Mouse (Mus musculus) liver, embryonic 16.5 days (tissue): Measurements from ENCODE around the gene Cga. TPM values are rescaled to one million over a fixed set of nuclear protein-coding genes. Genes with fewer than 3 reads are reported as not detected.

Experiments used
- ATAC-seq: fragments of 200-750 bp; cut with Nextera tagmentation; 2 replicates; pipeline ENCODE4 v1.8.0; 2017; ENCODE audit warnings: low read depth, mild to moderate bottlenecking, moderate number of reproducible peaks, moderate library complexity
- H3K27ac ChIP-seq: fragments of 300-500 bp; sonication (generic); 2 replicates; pipeline ENCODE4 v1.5.1; 2014; ENCODE audit warnings: mild to moderate bottlenecking, low read length
- H3K27me3 ChIP-seq: fragments of 300-500 bp; sonication (generic); 2 replicates; pipeline ENCODE4 v1.6.1; 2014; ENCODE audit warnings: low read depth, low read length, mixed read lengths; ENCODE audit not compliant: control insufficient read depth, insufficient read depth
- H3K36me3 ChIP-seq: fragments of 300-500 bp; sonication (generic); 2 replicates; pipeline ENCODE4 v1.6.1; 2014; ENCODE audit warnings: mild to moderate bottlenecking; ENCODE audit not compliant: control insufficient read depth, insufficient read depth
- H3K4me1 ChIP-seq: fragments of 300-500 bp; sonication (generic); 2 replicates; pipeline ENCODE4 v1.6.1; 2014; ENCODE audit warnings: low read depth, low read length, mixed read lengths; ENCODE audit not compliant: control insufficient read depth
- H3K4me2 ChIP-seq: fragments of 300-500 bp; sonication (generic); 2 replicates; pipeline ENCODE4 v1.6.1; 2014; ENCODE audit warnings: low read depth, low read length, mixed read lengths
- H3K4me3 ChIP-seq: fragments of 300-500 bp; sonication (generic); 2 replicates; pipeline ENCODE4 v1.5.1; 2014; ENCODE audit warnings: low read depth, mild to moderate bottlenecking, low read length
- H3K9ac ChIP-seq: fragments of 300-500 bp; sonication (generic); 2 replicates; pipeline ENCODE4 v1.6.1; 2014; ENCODE audit warnings: low read depth, low read length
- H3K9me3 ChIP-seq: fragments of 300-500 bp; sonication (generic); replicated peaks from 2 replicates; pipeline ENCODE4 v1.6.1; 2016; ENCODE audit warnings: low read length; ENCODE audit not compliant: control insufficient read depth
- WGBS: fragments of 180-500 bp; shearing (Covaris S2); extraction: QIAGEN DNeasy Blood & Tissue Kit; methylation state at CpG from one replicate; pipeline ENCODE4 v1.1.7; 2014; ENCODE audit not compliant: insufficient replicate concordance; 5-methylcytosine and 5-hydroxymethylcytosine counted together
- polyA plus RNA-seq: library from polyadenylated mRNA; unstranded; fragments of >200 nt; fragmentation: Nextera tagmentation; extraction: Ambion mirVana; gene quantifications from 2 replicates; pipeline ENCODE4 v1.2.1, GENCODE M21; 2015

Gene Cga
- polyA plus RNA-seq: 0.14 TPM in 1 of 2 replicates, not detected in the other

DNA sequence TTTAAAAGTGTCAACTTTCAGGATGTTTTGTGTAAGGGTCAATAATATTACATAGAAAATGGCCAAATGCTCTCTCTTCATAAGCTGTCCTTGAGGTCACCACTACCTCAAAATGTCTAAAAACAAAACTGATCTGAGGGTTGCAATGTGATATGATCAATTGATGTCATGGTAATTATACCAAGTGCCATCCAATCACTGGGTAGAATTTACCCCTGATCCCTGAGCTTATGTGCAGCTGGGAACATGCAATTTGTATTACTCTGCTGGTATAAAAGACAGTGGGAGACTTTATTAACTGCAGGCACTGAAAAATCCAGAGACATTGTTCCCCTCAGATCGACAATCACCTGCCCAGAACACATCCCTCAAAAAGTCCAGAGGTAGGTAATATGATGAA is at the start of gene Cga:
Gene Cga, plus strand, starts transcription at position 301 of the 400 bp plus-strand sequence.
- no peak within 1 kb of the TSS for H3K4me2 ChIP-seq
- no peak within 1 kb of the TSS for H3K27ac ChIP-seq
- 53% methylated on average over 1 of the region's 1 CpGs for WGBS
- no peak within 1 kb of the TSS for H3K9ac ChIP-seq
- H3K4me1 ChIP-seq: peaks cover 4% of the 10 kb centered on the region; the same call in 1 of the 2 replicates
- no peaks in the 10 kb centered on the region for H3K9me3 ChIP-seq
- H3K27me3 ChIP-seq: peaks cover 19% of the 10 kb centered on the region
- H3K36me3 ChIP-seq: no peaks in the 10 kb centered on the region
- ATAC-seq: no peak
- H3K4me3 ChIP-seq: no peak within 1 kb of the TSS

DNA sequence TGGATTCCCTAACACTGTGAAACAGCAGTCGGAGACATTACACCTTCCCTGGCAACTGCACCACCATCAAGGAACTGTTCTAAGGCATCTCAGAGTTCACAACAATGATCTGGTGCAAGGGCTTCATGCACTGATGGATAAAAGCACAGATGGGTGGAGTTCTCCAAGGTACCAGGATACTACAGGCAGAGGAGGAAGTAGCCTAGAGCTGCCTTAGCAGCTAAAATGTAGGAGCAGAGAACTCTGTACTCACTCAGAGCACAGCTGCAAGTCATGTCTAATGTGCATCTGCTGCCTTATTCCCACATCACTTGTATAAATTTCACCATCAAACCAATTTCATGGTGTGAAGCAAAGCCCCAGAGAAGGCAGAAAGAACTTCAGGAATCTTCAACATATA is 49.7 kb upstream of the Cga start:
- WGBS: 86% methylated on average over 1 of the region's 1 CpGs
- Histone ChIP-seq H3K27ac (no peak overlapping the region), H3K9ac (no peak overlapping the region), H3K36me3 (no peaks in the 10 kb centered on the region), H3K4me3 (no peak overlapping the region), H3K4me2 (no peak overlapping the region), H3K4me1 (peaks cover 5% of the 10 kb centered on the region), H3K27me3 (no peaks in the 10 kb centered on the region), H3K9me3 (no peaks in the 10 kb centered on the region)
- no peak for ATAC-seq

- H3K27me3 ChIP-seq: no peaks in the 10 kb centered on the region
- ATAC-seq: no peak
- H3K9ac ChIP-seq: no peak overlapping the region
- no peak overlapping the region for H3K4me2 ChIP-seq
- no peaks in the 10 kb centered on the region for H3K36me3 ChIP-seq
- no peak overlapping the region for H3K27ac ChIP-seq
- no peak overlapping the region for H3K4me3 ChIP-seq
- 65% methylated on average over 6 of the region's 6 CpGs for WGBS
- H3K4me1 ChIP-seq: peaks cover 5% of the 10 kb centered on the region
- H3K9me3 ChIP-seq: no peaks in the 10 kb centered on the region
Measured at GRCm38 (mm10) chr4:34847679-34848309, 45.8 kb upstream of the Cga start.

DNA sequence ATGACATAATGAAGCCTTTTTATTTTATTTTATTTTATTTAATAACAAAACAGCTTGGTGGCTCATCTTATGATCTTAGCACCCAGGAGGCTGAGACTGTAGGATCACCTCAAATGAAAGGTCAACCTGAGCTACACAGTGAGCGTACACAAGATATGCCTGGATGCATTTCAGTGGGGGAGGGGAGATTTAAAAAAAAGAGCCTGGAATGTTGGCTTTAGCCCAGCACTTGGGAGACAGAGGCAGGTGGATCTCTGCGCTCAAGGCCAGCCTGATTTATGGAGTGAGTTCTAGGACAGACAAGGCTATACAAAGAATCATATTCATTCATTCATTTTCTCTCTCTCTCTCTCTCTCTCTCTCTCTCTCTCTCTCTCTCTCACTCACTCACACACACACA is 43.4 kb upstream of the Cga start:
- no peak overlapping the region for H3K4me2 ChIP-seq
- H3K9ac ChIP-seq: no peak overlapping the region
- H3K27me3 ChIP-seq: no peaks in the 10 kb centered on the region
- WGBS: 79% methylated on average over 2 of the region's 2 CpGs
- ATAC-seq: no peak
- H3K27ac ChIP-seq: no peak overlapping the region
- no peak overlapping the region for H3K4me3 ChIP-seq
- no peaks in the 10 kb centered on the region for H3K4me1 ChIP-seq
- H3K9me3 ChIP-seq: no peaks in the 10 kb centered on the region
- H3K36me3 ChIP-seq: no peaks in the 10 kb centered on the region

GRCm38 (mm10) chr4:34852051-34852450 is 41.5 kb upstream of the Cga start:
- Histone ChIP-seq H3K27me3 (no peaks in the 10 kb centered on the region), H3K36me3 (no peaks in the 10 kb centered on the region), H3K4me1 (no peaks in the 10 kb centered on the region), H3K9me3 (no peaks in the 10 kb centered on the region), H3K4me2 (no peak overlapping the region), H3K27ac (no peak overlapping the region), H3K9ac (no peak overlapping the region), H3K4me3 (no peak overlapping the region)
- ATAC-seq: no peak
- 87% methylated on average over 7 of the region's 7 CpGs for WGBS

GRCm38 (mm10) chr4:34855966-34856365 is 37.6 kb upstream of the Cga start:
- H3K4me2 ChIP-seq: no peak overlapping the region
- no peak overlapping the region for H3K9ac ChIP-seq
- H3K27ac ChIP-seq: no peak overlapping the region
- WGBS: 63% methylated on average over 1 of the region's 1 CpGs
- H3K9me3 ChIP-seq: no peaks in the 10 kb centered on the region
- H3K27me3 ChIP-seq: no peaks in the 10 kb centered on the region
- no peak for ATAC-seq
- H3K36me3 ChIP-seq: no peaks in the 10 kb centered on the region
- H3K4me1 ChIP-seq: no peaks in the 10 kb centered on the region
- H3K4me3 ChIP-seq: no peak overlapping the region

GRCm38 (mm10) chr4:34858903-34859302 is 34.7 kb upstream of the Cga start:
- H3K36me3 ChIP-seq: no peaks in the 10 kb centered on the region
- H3K9me3 ChIP-seq: no peaks in the 10 kb centered on the region
- no peak overlapping the region for H3K4me2 ChIP-seq
- no peaks in the 10 kb centered on the region for H3K27me3 ChIP-seq
- ATAC-seq: no peak
- no peaks in the 10 kb centered on the region for H3K4me1 ChIP-seq
- no peak overlapping the region for H3K9ac ChIP-seq
- H3K27ac ChIP-seq: no peak overlapping the region
- 83% methylated on average over 3 of the region's 3 CpGs for WGBS
- no peak overlapping the region for H3K4me3 ChIP-seq

GRCm38 (mm10) chr4:34859416-34859815 is 34.2 kb upstream of the Cga start:
- no peak; the same call in 1 of the 2 replicates for ATAC-seq

DNA sequence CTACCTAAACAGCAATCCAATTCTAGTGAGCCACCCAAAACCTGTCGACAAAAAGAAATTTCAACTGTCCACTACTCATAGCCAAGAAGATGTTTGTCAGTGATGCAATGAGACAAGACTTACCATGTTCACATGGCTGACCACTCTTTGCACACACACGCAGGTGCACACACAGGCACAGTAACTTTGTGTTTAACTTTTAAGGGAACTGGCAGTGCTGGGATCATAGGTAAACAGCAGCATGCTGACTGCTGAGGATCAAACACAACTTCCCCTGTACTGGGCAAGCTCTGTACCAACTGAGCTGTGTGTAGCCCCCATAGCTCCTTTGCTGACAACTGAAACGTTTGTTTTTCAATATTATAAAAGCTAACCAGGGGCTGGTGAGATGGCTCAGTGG is 32.1 kb upstream of the Cga start:
- no peak overlapping the region for H3K4me3 ChIP-seq
- no peaks in the 10 kb centered on the region for H3K9me3 ChIP-seq
- peak; percentile 60 for ATAC-seq
- 53% methylated on average over 3 of the region's 3 CpGs for WGBS
- no peak overlapping the region for H3K9ac ChIP-seq
- peaks cover 2% of the 10 kb centered on the region for H3K4me1 ChIP-seq
- no peaks in the 10 kb centered on the region for H3K27me3 ChIP-seq
- no peak overlapping the region for H3K4me2 ChIP-seq
- H3K36me3 ChIP-seq: no peaks in the 10 kb centered on the region
- H3K27ac ChIP-seq: no peak overlapping the region

More at GRCm38 (mm10) chr4:34859416-34859815, 34.2 kb upstream of the Cga start:
- no peaks in the 10 kb centered on the region for H3K36me3 ChIP-seq
- no peaks in the 10 kb centered on the region for H3K9me3 ChIP-seq
- no peaks in the 10 kb centered on the region for H3K27me3 ChIP-seq
- H3K4me2 ChIP-seq: no peak overlapping the region
- H3K4me3 ChIP-seq: no peak overlapping the region
- H3K4me1 ChIP-seq: no peaks in the 10 kb centered on the region
- H3K27ac ChIP-seq: no peak overlapping the region
- 82% methylated on average over 3 of the region's 3 CpGs for WGBS
- H3K9ac ChIP-seq: no peak overlapping the region
